Mouse (Mus musculus): ENCODE data around the gene Map3k7. TPM values are rescaled to one million over a fixed set of nuclear protein-coding genes. Genes with fewer than 3 reads are reported as not detected.

Gene Map3k7
- total and polyA plus RNA-seq, 3 experiments: 4.9 to 59.9 (median 39.6) TPM

- DNase-seq (ENCODE audit: low spot score): no peak
- no peak for TF ChIP-seq TAL1 (conservative IDR thresholded peaks at IDR 0.05; ENCODE audit: low read depth, low read length)
- TF ChIP-seq CTCF (IDR thresholded peaks at IDR 0.05; ENCODE audit: low read depth, low read length): no peak
- H3K9me3 ChIP-seq (replicated peaks): no peaks in the 10 kb centered on the region
- no peak overlapping the region for H3K4me3 ChIP-seq (ENCODE audit: low read depth, low read length)
- H3K4me1 ChIP-seq (ENCODE audit: insufficient read depth, low read depth, low read length): peaks cover 4% of the 10 kb centered on the region; the same call in 1 of the 2 replicates
- H3K36me3 ChIP-seq (replicated peaks): no peaks in the 10 kb centered on the region
- no peak for ATAC-seq (ENCODE audit: extremely low read depth, insufficient number of reproducible peaks, low FRiP score, poor library complexity, severe bottlenecking)
- peaks cover 11% of the 10 kb centered on the region for H3K27me3 ChIP-seq (ENCODE audit: insufficient read depth, low read length)
Measured at GRCm38 (mm10) chr4:31938416-31939106, 25.3 kb upstream of the Map3k7 start.

- TF ChIP-seq TAL1 (conservative IDR thresholded peaks at IDR 0.05; ENCODE audit: low read depth, low read length): no peak
- TF ChIP-seq CTCF (IDR thresholded peaks at IDR 0.05; ENCODE audit: low read depth, low read length): no peak
- no peak for TF ChIP-seq POLR2AphosphoS5 (IDR thresholded peaks at IDR 0.05; ENCODE audit: insufficient replicate concordance, low read depth, low read length)
- TF ChIP-seq GATA2 (IDR thresholded peaks at IDR 0.05; ENCODE audit: borderline replicate concordance, low read depth, low read length): no peak
- no peak for TF ChIP-seq GATA1 (IDR thresholded peaks at IDR 0.05; ENCODE audit: borderline replicate concordance, low read length)
- peaks cover 14% of the 10 kb centered on the region for H3K27me3 ChIP-seq (ENCODE audit: insufficient read depth, low read length)
- ATAC-seq (ENCODE audit: extremely low read depth, insufficient number of reproducible peaks, low FRiP score, poor library complexity, severe bottlenecking) (peak; percentile 28; the same call in 1 of the 2 replicates), DNase-seq (ENCODE audit: low spot score) (no peak)
- peaks cover 4% of the 10 kb centered on the region; the same call in 1 of the 2 replicates for H3K4me1 ChIP-seq (ENCODE audit: insufficient read depth, low read depth, low read length)
- no peaks in the 10 kb centered on the region for H3K9me3 ChIP-seq (replicated peaks)
- no peaks in the 10 kb centered on the region for H3K36me3 ChIP-seq (replicated peaks)
- no peak overlapping the region for H3K4me3 ChIP-seq (ENCODE audit: low read depth, low read length)
Measured at GRCm38 (mm10) chr4:31941616-31942015, 22.3 kb upstream of the Map3k7 start.

- H3K4me3 ChIP-seq (ENCODE audit: low read depth, low read length): no peak overlapping the region
- no peaks in the 10 kb centered on the region for H3K9me3 ChIP-seq (replicated peaks)
- peaks cover 6% of the 10 kb centered on the region for H3K27me3 ChIP-seq (ENCODE audit: insufficient read depth, low read length)
- peaks cover 4% of the 10 kb centered on the region; the same call in 1 of the 2 replicates for H3K4me1 ChIP-seq (ENCODE audit: insufficient read depth, low read depth, low read length)
- no peak for ATAC-seq (ENCODE audit: extremely low read depth, insufficient number of reproducible peaks, low FRiP score, poor library complexity, severe bottlenecking)
- TF ChIP-seq CTCF (IDR thresholded peaks at IDR 0.05; ENCODE audit: low read depth, low read length) (no peak), GATA2 (IDR thresholded peaks at IDR 0.05; ENCODE audit: borderline replicate concordance, low read depth, low read length) (no peak), TAL1 (conservative IDR thresholded peaks at IDR 0.05; ENCODE audit: low read depth, low read length) (no peak), POLR2AphosphoS5 (IDR thresholded peaks at IDR 0.05; ENCODE audit: insufficient replicate concordance, low read depth, low read length) (no peak), GATA1 (IDR thresholded peaks at IDR 0.05; ENCODE audit: borderline replicate concordance, low read length) (no peak)
- no peak for DNase-seq (ENCODE audit: low spot score)
- no peaks in the 10 kb centered on the region for H3K36me3 ChIP-seq (replicated peaks)
Measured at GRCm38 (mm10) chr4:31943045-31943444, 20.9 kb upstream of the Map3k7 start.

- ATAC-seq (ENCODE audit: extremely low read depth, insufficient number of reproducible peaks, low FRiP score, poor library complexity, severe bottlenecking) (no peak), DNase-seq (ENCODE audit: low spot score) (no peak)
- no peaks in the 10 kb centered on the region for H3K9me3 ChIP-seq (replicated peaks)
- peaks cover 11% of the 10 kb centered on the region for H3K36me3 ChIP-seq (replicated peaks)
- H3K4me1 ChIP-seq (ENCODE audit: insufficient read depth, low read depth, low read length): peaks cover 21% of the 10 kb centered on the region
- peak overlapping the region; percentile 89 for H3K4me3 ChIP-seq (ENCODE audit: low read depth, low read length)
- no peaks in the 10 kb centered on the region for H3K27me3 ChIP-seq (ENCODE audit: insufficient read depth, low read length)
- no peak for TF ChIP-seq CTCF (IDR thresholded peaks at IDR 0.05; ENCODE audit: low read depth, low read length)
- no peak for TF ChIP-seq POLR2AphosphoS5 (IDR thresholded peaks at IDR 0.05; ENCODE audit: insufficient replicate concordance, low read depth, low read length)
- TF ChIP-seq TAL1 (conservative IDR thresholded peaks at IDR 0.05; ENCODE audit: low read depth, low read length): no peak
- no peak for TF ChIP-seq GATA1 (IDR thresholded peaks at IDR 0.05; ENCODE audit: borderline replicate concordance, low read length)
Measured at GRCm38 (mm10) chr4:31964194-31964875, 438 bp downstream of the Map3k7 start.

GRCm38 (mm10) chr4:31965208-31965607, 1.3 kb downstream of the Map3k7 start:
- H3K36me3 ChIP-seq (replicated peaks): peaks cover 16% of the 10 kb centered on the region
- no peaks in the 10 kb centered on the region for H3K27me3 ChIP-seq (ENCODE audit: insufficient read depth, low read length)
- ATAC-seq (ENCODE audit: extremely low read depth, insufficient number of reproducible peaks, low FRiP score, poor library complexity, severe bottlenecking) (no peak), DNase-seq (ENCODE audit: low spot score) (no peak)
- no peaks in the 10 kb centered on the region for H3K9me3 ChIP-seq (replicated peaks)
- peaks cover 21% of the 10 kb centered on the region for H3K4me1 ChIP-seq (ENCODE audit: insufficient read depth, low read depth, low read length)
- H3K4me3 ChIP-seq (ENCODE audit: low read depth, low read length): peak overlapping the region; percentile 49; the same call in 1 of the 2 replicates
- TF ChIP-seq TAL1 (conservative IDR thresholded peaks at IDR 0.05; ENCODE audit: low read depth, low read length) (no peak), POLR2AphosphoS5 (IDR thresholded peaks at IDR 0.05; ENCODE audit: insufficient replicate concordance, low read depth, low read length) (no peak), GATA1 (IDR thresholded peaks at IDR 0.05; ENCODE audit: borderline replicate concordance, low read length) (no peak), CTCF (IDR thresholded peaks at IDR 0.05; ENCODE audit: low read depth, low read length) (no peak), GATA2 (IDR thresholded peaks at IDR 0.05; ENCODE audit: borderline replicate concordance, low read depth, low read length) (no peak)

GRCm38 (mm10) chr4:31971437-31971836, 7.5 kb downstream of the Map3k7 start:
- Histone ChIP-seq H3K4me1 (ENCODE audit: insufficient read depth, low read depth, low read length) (peaks cover 15% of the 10 kb centered on the region), H3K4me3 (ENCODE audit: low read depth, low read length) (no peak overlapping the region), H3K36me3 (replicated peaks) (peaks cover 23% of the 10 kb centered on the region), H3K27me3 (ENCODE audit: insufficient read depth, low read length) (no peaks in the 10 kb centered on the region), H3K9me3 (replicated peaks) (no peaks in the 10 kb centered on the region)
- DNase-seq (ENCODE audit: low spot score) (no peak), ATAC-seq (ENCODE audit: extremely low read depth, insufficient number of reproducible peaks, low FRiP score, poor library complexity, severe bottlenecking) (no peak)
- TF ChIP-seq CTCF (IDR thresholded peaks at IDR 0.05; ENCODE audit: low read depth, low read length) (no peak), GATA1 (IDR thresholded peaks at IDR 0.05; ENCODE audit: borderline replicate concordance, low read length) (no peak), TAL1 (conservative IDR thresholded peaks at IDR 0.05; ENCODE audit: low read depth, low read length) (no peak), POLR2AphosphoS5 (IDR thresholded peaks at IDR 0.05; ENCODE audit: insufficient replicate concordance, low read depth, low read length) (no peak)

All from G1E (cell line).